In the genomic region with DNA sequence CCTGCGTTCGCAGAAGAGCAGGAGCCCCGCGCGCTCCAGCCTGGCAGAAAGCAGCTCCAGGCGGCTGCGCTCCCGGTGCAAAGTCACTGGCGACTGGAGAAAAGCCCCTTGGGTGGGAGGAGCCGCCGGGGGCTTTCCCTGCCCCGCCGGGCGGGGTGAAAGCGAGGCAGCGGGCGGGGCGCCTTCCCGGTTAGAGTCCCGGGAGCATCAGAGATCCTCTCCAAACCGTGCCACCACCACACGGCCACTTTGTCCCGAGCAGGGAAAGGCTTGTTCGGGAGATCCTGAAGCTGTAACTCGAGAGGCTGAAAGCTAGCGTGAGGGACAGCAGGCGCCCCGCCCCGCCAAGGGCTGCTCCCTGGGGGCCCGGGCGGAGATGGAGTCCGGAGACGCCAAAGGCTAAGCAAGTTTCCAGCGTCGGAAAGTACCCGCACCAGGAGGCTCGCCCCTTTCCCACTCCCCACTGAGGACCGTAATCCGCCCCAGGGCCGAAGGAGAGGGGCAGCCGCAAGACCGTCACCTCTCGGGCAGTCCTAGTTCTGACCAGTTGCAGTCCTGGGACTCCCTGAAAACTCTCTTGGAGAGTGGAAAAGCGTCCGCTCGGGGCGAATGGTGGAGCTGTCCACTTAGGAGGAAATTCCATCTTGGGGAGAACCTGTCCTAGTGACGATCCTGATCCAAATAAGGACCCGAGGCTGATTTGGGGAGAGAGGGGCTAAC, we compare ENCODE assay signal across 7 mouse cellular contexts. TPM values are rescaled to one million over a fixed set of nuclear protein-coding genes. Genes with fewer than 3 reads are reported as not detected.
DNase-seq lines count a peak whose midpoint lies in the region; ATAC-seq and TF ChIP-seq lines count a peak whose summit lies in the region.

Gene Ankrd33b, minus strand, starts transcription at position 246 of the 720 bp plus-strand sequence.

- H3K9ac ChIP-seq in hindbrain, embryonic 15.5 days, result peak within 1 kb of the TSS; percentile 48

- peak within 1 kb of the TSS; percentile 92 for H3K4me3 ChIP-seq in gastrocnemius, adult 2 months
- H3K4me3 ChIP-seq in hindbrain, embryonic 15.5 days, result peak within 1 kb of the TSS; percentile 53
- peak within 1 kb of the TSS; percentile 72 for H3K4me3 ChIP-seq in macrophage (ENCODE audit: inconsistent target)
- peak within 1 kb of the TSS; percentile 60 for H3K4me3 ChIP-seq in small intestine, adult 2 months (ENCODE audit: low read depth, low read length)

- H3K79me2 ChIP-seq in macrophage (ENCODE audit: inconsistent target), result peaks cover 39% of the 10 kb centered on the region

- intact Hi-C loops in gastrocnemius, adult 2 months (cut with DNase I), result loop anchor here (5.0 to 10.0 kb wide), 3 partner anchors 50 to 77 kb away; no protein-coding TSS in a partner anchor
- intact Hi-C loops in left cerebral cortex, postnatal 14 days (cut with DNase I), result loop anchor here (5.0 kb wide), 2 partner anchors 50 kb away; no protein-coding TSS in a partner anchor

- H3K27ac ChIP-seq in gastrocnemius, adult 2 months, result peak within 1 kb of the TSS; percentile 89
- H3K27ac ChIP-seq in hindbrain, embryonic 15.5 days (replicated peaks), result no peak within 1 kb of the TSS
- H3K27ac ChIP-seq in macrophage, result peak within 1 kb of the TSS; percentile 32; the same call in 1 of the 2 replicates
- H3K27ac ChIP-seq in small intestine, adult 2 months (ENCODE audit: insufficient read depth, low read depth, low read length), result no peak within 1 kb of the TSS

- no peak for TF ChIP-seq POLR2A in small intestine, adult 2 months (IDR thresholded peaks at IDR 0.05; ENCODE audit: low read depth, low read length)

- peak within 1 kb of the TSS; percentile 98 for H3K4me2 ChIP-seq in hindbrain, embryonic 15.5 days

- H3K9me3 ChIP-seq in hindbrain, embryonic 15.5 days, result no peaks in the 10 kb centered on the region

- H3K4me1 ChIP-seq in hindbrain, embryonic 15.5 days (replicated peaks), result peaks cover 30% of the 10 kb centered on the region
- peaks cover 3% of the 10 kb centered on the region; the same call in 1 of the 2 replicates for H3K4me1 ChIP-seq in small intestine, adult 2 months (ENCODE audit: control insufficient read depth, insufficient read depth, insufficient read length, low read length)

- DNase-seq in ES-CJ7 (ENCODE audit: low read depth, low spot score), result peak; percentile 46
- DNase-seq in adrenal gland, postnatal 25 days, result peak; percentile 40
- peak; percentile 74 for DNase-seq in gastrocnemius, adult 2 months
- DNase-seq in left cerebral cortex, postnatal 14 days (ENCODE audit: low spot score in 2 of 2), result peak in 1 of 2 experiments; percentile 63

- ATAC-seq in hindbrain, embryonic 15.5 days (ENCODE audit: low FRiP score, low read depth), result 0 out of 2 replicates have a peak, but pooled peaks have one; percentile 35

- peaks cover 60% of the 10 kb centered on the region for H3K27me3 ChIP-seq in hindbrain, embryonic 15.5 days
- H3K27me3 ChIP-seq in small intestine, adult 2 months (ENCODE audit: control insufficient read depth, insufficient read depth, low read length), result peaks cover 43% of the 10 kb centered on the region

- under 1% methylated on average over 46 of the region's 49 CpGs for WGBS in hindbrain, embryonic 15.5 days
- 11% methylated on average over 48 of the region's 49 CpGs for WGBS in macrophage (ENCODE audit: missing documents)
- WGBS in small intestine, adult 2 months, result 3% methylated on average over 49 of the region's 49 CpGs

- no peaks in the 10 kb centered on the region for H3K36me3 ChIP-seq in hindbrain, embryonic 15.5 days
- H3K36me3 ChIP-seq in macrophage (ENCODE audit: inconsistent target), result no peaks in the 10 kb centered on the region
- no peaks in the 10 kb centered on the region for H3K36me3 ChIP-seq in small intestine, adult 2 months (ENCODE audit: control insufficient read depth, insufficient read depth, low read length)

- no peak for TF ChIP-seq CTCF in gastrocnemius, adult 2 months (IDR thresholded peaks at IDR 0.05)
- no peak for TF ChIP-seq CTCF in small intestine, adult 2 months (IDR thresholded peaks at IDR 0.05; ENCODE audit: extremely low read depth, insufficient read length, insufficient replicate concordance, low read depth, low read length)

RNA-seq across cellular contexts. Expression of gene Ankrd33b, which starts in this region (rescaled TPM):
- 0.82 and 1.5 TPM in 2 replicates for total RNA-seq in adrenal gland, postnatal 25 days (2021)
- total RNA-seq in gastrocnemius, adult 2 months (2021), result 10 to 100 TPM; 11.9 to 31.5 TPM
- 1.0 and 1.5 TPM in 2 replicates for polyA plus RNA-seq in hindbrain, embryonic 15.5 days (2015; fragmentation: Nextera tagmentation; extraction: Ambion mirVana)
- 10 to 100 TPM; 24.2 to 30.9 TPM for total RNA-seq in left cerebral cortex, postnatal 14 days (2021)
- total RNA-seq in macrophage (2018; cell fraction: chromatin; rRNA removed), result 100 to 1,000 TPM in 20 of 26 experiments, 10 to 100 TPM in 6; 61.5 to 833 (median 201) TPM
- 100 to 1,000 TPM in 3 of 26 experiments, 10 to 100 TPM in 23; 16.5 to 151 (median 40.9) TPM for total RNA-seq in macrophage (2018; cell fraction: cytosol; rRNA removed)
- total RNA-seq in macrophage (2018; cell fraction: nucleus; rRNA removed), result 100 to 1,000 TPM in 19 of 26 experiments, 10 to 100 TPM in 7; 37.9 to 414 (median 149) TPM
- 17.4 to 30.3 TPM (median 22.9 TPM) in 3 replicates for polyA plus RNA-seq in macrophage (2018)
- 0.52 and 0.65 TPM in 2 replicates for polyA plus RNA-seq in small intestine, adult 2 months (2012; rRNA removed)

Comparison
In these comparisons a context has a peak if more than half of its experiments do, and no peak if none do; other contexts are left out.
1. H3K27ac ChIP-seq: peak in gastrocnemius, adult 2 months (single experiment) and macrophage (single experiment); none in hindbrain, embryonic 15.5 days (single experiment) and small intestine, adult 2 months (single experiment).
2. Peak in every context shown above with its lines, with median percentiles within 50 percentile points of each other: H3K4me3 ChIP-seq.